Mouse (Mus musculus) liver, embryonic 15.5 days (tissue): ENCODE results near the gene Topaz1. TPM values are rescaled to one million over a fixed set of nuclear protein-coding genes. Genes with fewer than 3 reads are reported as not detected.
"Not testable (repeated sequence)": the region's sequence is repeated elsewhere in the genome, so short reads cannot be mapped to it uniquely, and the experiment has no call there.

Experiments used
- ATAC-seq: fragments of 200-750 bp; cut with Nextera tagmentation; 2 replicates; pipeline ENCODE4 v1.8.0; 2017; ENCODE audit warnings: moderate number of reproducible peaks, mild to moderate bottlenecking, moderate library complexity; ENCODE audit not compliant: insufficient read depth
- H3K27ac ChIP-seq: fragments of 300-500 bp; sonication (generic); replicated peaks from 2 replicates; pipeline ENCODE4 v1.5.1; 2015; ENCODE audit warnings: mild to moderate bottlenecking, inconsistent platforms
- H3K27me3 ChIP-seq: fragments of 300-500 bp; sonication (generic); 2 replicates; pipeline ENCODE4 v1.6.1; 2015; ENCODE audit warnings: mild to moderate bottlenecking, inconsistent platforms
- H3K36me3 ChIP-seq: fragments of 300-500 bp; sonication (generic); replicated peaks from 2 replicates; pipeline ENCODE4 v1.6.1; 2015; ENCODE audit warnings: moderate library complexity, mild to moderate bottlenecking, inconsistent platforms
- H3K4me1 ChIP-seq: fragments of 300-500 bp; sonication (generic); replicated peaks from 2 replicates; pipeline ENCODE4 v1.6.1; 2015; ENCODE audit warnings: inconsistent platforms
- H3K4me2 ChIP-seq: fragments of 300-500 bp; sonication (generic); 2 replicates; pipeline ENCODE4 v1.6.1; 2015; ENCODE audit warnings: moderate library complexity, mild to moderate bottlenecking, inconsistent platforms
- H3K4me3 ChIP-seq: fragments of 300-500 bp; sonication (generic); replicated peaks from 2 replicates; pipeline ENCODE4 v1.5.1; 2015; ENCODE audit warnings: mild to moderate bottlenecking, inconsistent platforms
- H3K9ac ChIP-seq: fragments of 300-500 bp; sonication (generic); 2 replicates; pipeline ENCODE4 v1.6.1; 2015; ENCODE audit warnings: moderate library complexity, mild to moderate bottlenecking, inconsistent platforms
- H3K9me3 ChIP-seq: fragments of 300-500 bp; sonication (generic); replicated peaks from 2 replicates; pipeline ENCODE4 v1.6.1; 2016; ENCODE audit warnings: inconsistent platforms
- WGBS: fragments of 180-500 bp; shearing (Covaris S2); methylation state at CpG from one replicate; pipeline ENCODE4 v1.1.7; 2015; ENCODE audit warnings: mixed read lengths; ENCODE audit not compliant: insufficient replicate concordance; 5-methylcytosine and 5-hydroxymethylcytosine counted together
- polyA plus RNA-seq: library from polyadenylated mRNA; unstranded; fragments of >200 nt; fragmentation: Nextera tagmentation; extraction: Ambion mirVana; gene quantifications from 2 replicates; pipeline ENCODE4 v1.2.1, GENCODE M21; 2015

Gene Topaz1
- polyA plus RNA-seq, 1 experiment from 2014 or later, result 0.05 TPM

- Histone ChIP-seq H3K27ac (no peak overlapping the region), H3K9me3 (no peaks in the 10 kb centered on the region), H3K4me2 (no peak overlapping the region), H3K36me3 (peaks cover 15% of the 10 kb centered on the region), H3K9ac (no peak overlapping the region), H3K4me1 (no peaks in the 10 kb centered on the region), H3K27me3 (no peaks in the 10 kb centered on the region), H3K4me3 (no peak overlapping the region)
- WGBS, result 72% methylated on average over 3 of the region's 3 CpGs
- no peak for ATAC-seq
These were observed 98.5 kb downstream of the Topaz1 start for GRCm38 (mm10) chr9:122845621-122846020.

- H3K27me3 ChIP-seq, result no peaks in the 10 kb centered on the region
- no peak overlapping the region for H3K27ac ChIP-seq
- no peak overlapping the region for H3K9ac ChIP-seq
- peaks cover 21% of the 10 kb centered on the region for H3K36me3 ChIP-seq
- no peaks in the 10 kb centered on the region for H3K9me3 ChIP-seq
- H3K4me1 ChIP-seq, result no peaks in the 10 kb centered on the region
- no peak overlapping the region for H3K4me2 ChIP-seq
- H3K4me3 ChIP-seq, result no peak overlapping the region
- ATAC-seq, result no peak
These were observed 99.0 kb downstream of the Topaz1 start for GRCm38 (mm10) chr9:122846156-122846555.

GRCm38 (mm10) chr9:122847811-122848311 lies 100.7 kb downstream of the Topaz1 start:
- ATAC-seq, H3K4me1 ChIP-seq, H3K4me3 ChIP-seq, H3K27ac ChIP-seq, H3K27me3 ChIP-seq, H3K4me2 ChIP-seq, H3K9ac ChIP-seq, H3K9me3 ChIP-seq: not testable (repeated sequence)
- peaks cover 38% of the 10 kb centered on the region for H3K36me3 ChIP-seq
- WGBS, result 83% methylated on average over 8 of the region's 8 CpGs

Other genes starting within 250 kb of the Topaz1 start
- gene Tcaim, start 58.2 kb downstream of the Topaz1 start, polyA plus RNA-seq, result 1.9 and 2.3 TPM in 2 replicates
- gene Gm35549, start 96.7 kb downstream of the Topaz1 start, polyA plus RNA-seq, result not detected in 2 replicates
- gene Zfp445, start 118.7 kb downstream of the Topaz1 start, polyA plus RNA-seq, result 16.6 and 16.8 TPM in 2 replicates
- 0.68 and 0.90 TPM in 2 replicates for gene Zkscan7, start 138.3 kb downstream of the Topaz1 start, polyA plus RNA-seq
- 1.5 and 1.8 TPM in 2 replicates for gene Zfp105, start 175.7 kb downstream of the Topaz1 start, polyA plus RNA-seq
- gene 1110059G10Rik, start 203.7 kb downstream of the Topaz1 start, polyA plus RNA-seq, result 10.8 and 12.8 TPM in 2 replicates
- gene Kif15, start 203.7 kb downstream of the Topaz1 start, polyA plus RNA-seq, result 30.0 and 30.8 TPM in 2 replicates